Mouse (Mus musculus) ovary, postnatal 36 days (tissue): ENCODE results near the gene Chd5.

ENCODE experiments used
- DNase-seq: peaks from one replicate; pipeline ENCODE4 v3.0.0; 2022; ENCODE audit warnings: low spot score, mixed read lengths

Gene Chd5

GRCm38 (mm10) chr4:152355672-152356071, 17.2 kb downstream of the Chd5 start:
- no peak for DNase-seq

DNA sequence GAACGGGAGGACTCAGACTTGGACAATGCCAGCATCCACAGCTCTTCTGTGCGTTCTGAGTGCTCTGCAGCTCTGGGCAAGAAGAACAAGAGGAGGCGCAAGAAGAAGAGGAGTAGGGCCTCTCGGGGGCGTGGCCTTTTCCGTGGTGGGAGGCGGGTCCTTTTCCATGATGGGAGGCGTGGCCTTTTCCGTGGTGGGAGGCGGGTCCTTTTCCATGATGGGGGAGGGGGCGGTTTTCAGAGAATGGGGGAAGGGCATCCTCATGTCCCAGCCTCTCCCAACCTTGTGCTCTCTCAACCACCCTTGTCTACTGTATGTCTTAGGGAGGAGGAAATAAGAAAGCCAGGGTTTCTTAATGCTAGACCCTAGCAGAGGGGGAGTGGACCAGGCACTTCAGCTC, 21.2 kb downstream of the Chd5 start:
- no peak for DNase-seq

DNA sequence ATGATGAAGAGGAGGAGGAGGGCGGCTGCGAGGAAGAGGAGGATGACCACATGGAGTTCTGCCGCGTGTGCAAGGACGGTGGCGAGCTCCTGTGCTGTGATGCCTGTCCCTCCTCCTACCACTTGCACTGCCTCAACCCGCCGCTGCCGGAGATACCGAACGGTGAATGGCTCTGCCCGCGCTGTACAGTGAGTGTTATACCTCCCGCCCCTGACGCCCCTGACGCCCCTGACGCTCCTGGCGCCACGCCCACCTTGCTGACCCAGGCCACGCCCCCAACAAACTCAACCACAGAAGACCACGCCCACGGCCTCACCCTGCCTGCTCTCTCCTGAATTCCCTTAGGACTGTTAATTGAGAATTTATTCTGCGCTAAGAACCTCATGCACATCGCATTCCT, 22.4 kb downstream of the Chd5 start:
- DNase-seq, result peak; percentile 21

DNA sequence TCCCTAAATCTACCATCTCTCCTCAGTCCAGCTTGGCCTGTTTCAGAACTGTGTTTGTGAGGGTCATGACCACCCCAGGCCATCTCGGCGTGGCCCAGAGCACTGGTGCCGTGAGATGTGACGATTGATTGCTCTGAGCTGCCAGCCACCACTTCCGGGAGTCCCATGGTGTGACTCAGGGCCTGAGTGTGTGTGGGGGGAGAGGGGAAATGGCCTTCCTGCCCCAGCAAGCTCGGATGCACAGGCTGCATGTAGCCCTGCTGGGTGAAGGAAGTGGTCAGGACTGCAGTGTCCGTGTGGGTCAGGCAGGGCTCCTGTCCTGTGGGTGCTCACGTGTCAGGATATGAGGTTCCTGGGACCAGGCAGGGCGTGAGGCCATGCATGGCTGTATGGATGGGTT, 23.7 kb downstream of the Chd5 start:
- DNase-seq, result no peak

- DNase-seq, result no peak
Measured at GRCm38 (mm10) chr4:152365228-152365627, 26.8 kb downstream of the Chd5 start.

DNA sequence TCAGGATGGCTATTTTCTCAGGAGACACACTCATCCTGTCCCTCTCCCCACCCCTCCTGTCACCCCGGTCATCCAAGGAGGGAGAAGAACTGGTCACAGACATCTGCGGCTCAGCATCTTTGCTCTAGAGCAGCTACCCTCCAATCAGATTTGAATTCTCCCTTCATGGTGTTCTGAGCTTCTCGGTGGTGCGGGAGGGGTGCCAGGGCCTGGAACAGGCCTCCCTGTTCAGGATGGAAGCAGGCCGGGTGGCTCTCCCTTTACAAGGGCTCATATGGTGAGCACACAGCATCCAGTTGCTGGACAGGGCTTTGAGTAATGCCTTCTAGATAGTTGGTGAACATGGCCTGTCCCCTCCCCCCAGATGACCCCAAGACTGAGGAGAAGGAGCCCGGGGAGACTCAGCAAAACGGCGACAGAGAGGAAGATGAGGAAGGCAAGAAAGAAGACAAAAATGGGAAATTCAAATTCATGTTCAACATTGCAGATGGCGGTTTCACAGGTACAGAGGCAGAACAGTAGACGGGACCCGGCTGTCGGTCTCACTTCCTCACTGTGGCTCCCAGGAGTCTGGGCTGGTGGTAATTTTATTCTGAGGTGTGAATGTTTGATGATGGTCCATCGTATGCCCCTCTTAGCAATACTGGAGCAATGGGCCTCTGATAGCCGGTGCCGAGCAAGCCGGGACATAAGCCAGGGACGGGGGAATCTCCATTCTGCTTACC, 44.2 kb downstream of the Chd5 start:
- DNase-seq, result no peak

DNA sequence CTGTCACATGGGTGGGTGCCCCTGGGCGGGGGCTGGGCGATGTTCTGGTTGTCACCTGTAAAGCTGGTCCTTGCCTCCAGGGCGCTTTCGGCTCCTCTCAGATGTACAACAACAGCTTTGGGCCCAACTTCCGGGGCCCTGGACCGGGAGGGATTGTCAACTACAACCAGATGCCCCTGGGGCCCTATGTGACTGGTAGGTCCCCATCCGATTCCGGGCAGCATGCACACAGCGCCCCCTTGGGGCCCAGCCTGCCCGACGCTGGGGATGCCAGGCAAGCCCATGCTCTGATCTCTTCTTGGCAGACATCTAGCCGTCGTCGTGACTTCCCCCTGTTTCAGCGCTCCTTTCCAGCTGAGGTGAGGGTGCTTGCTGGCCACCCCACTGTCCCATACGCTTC, 47.2 kb downstream of the Chd5 start:
- peak; percentile 8 for DNase-seq

DNA sequence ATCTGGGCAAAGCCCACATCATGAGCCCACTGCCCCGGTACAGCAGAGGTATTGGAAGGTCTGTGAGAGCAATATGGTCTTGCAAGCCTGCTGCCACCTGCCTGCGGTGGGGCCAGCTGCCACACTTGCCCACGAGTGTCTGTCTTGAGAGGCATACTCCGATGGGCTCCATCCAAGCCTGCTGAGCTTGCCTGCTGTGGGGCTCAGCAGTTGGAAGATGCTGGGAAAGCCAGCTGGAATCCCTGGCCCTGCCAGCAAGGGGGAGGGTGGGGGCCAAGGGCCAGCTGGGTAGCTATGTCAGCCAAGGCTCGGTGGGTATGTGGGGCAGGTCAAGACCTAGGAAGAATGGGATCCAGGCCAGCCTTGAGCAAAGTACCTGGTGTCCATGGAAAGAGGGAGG, 53.7 kb downstream of the Chd5 start:
- DNase-seq, result no peak

GRCm38 (mm10) chr4:152392627-152393026, 54.2 kb downstream of the Chd5 start:
- DNase-seq, result no peak

DNA sequence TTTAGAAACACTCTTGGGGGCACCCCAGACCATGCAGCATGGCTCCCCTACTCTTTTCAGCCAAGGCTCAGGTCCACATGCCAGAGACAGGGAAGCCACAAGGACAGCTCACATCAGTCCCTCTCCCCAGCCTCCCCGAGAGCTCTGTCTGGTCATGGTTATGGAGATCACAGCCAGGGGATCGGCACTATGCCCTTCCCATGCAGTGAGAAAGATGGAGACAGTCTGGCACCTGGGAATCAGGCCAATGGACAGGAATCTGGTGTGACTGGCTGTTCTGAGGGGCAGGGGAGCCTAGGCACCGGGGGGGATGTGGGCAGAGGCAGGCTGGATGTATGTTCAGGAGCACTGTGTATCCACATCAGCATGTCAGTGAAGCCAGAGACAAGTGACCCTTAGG, 60.5 kb downstream of the Chd5 start:
- DNase-seq, result no peak

- DNase-seq, result no peak
Measured at GRCm38 (mm10) chr4:152405143-152405542, 66.7 kb downstream of the Chd5 start.

GRCm38 (mm10) chr4:152405671-152406201, 67.3 kb downstream of the Chd5 start:
- DNase-seq, result no peak

DNA sequence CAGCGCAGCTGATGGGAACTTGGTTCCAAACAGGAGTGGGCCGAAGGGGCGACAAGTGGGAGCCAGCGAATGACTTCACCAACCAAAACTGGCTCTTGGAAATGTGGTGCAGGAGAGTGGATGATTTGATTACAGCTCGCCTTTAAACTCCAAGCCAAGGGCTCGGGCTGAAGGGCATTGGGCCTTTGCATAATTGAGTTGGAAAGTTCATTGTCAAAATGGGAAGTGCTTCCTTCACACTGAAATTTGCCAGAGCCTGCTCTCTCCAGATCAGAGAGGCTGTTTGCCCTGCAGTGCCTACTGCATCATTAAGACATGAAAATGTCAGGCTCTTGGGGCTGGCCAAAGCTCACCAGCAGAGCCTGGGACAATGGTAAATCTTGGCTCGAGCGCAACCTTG, 68.1 kb downstream of the Chd5 start:
- no peak for DNase-seq

GRCm38 (mm10) chr4:152410961-152411360, 72.5 kb downstream of the Chd5 start:
- DNase-seq, result no peak

GRCm38 (mm10) chr4:152412524-152413080, 74.2 kb downstream of the Chd5 start:
- no peak for DNase-seq

DNA sequence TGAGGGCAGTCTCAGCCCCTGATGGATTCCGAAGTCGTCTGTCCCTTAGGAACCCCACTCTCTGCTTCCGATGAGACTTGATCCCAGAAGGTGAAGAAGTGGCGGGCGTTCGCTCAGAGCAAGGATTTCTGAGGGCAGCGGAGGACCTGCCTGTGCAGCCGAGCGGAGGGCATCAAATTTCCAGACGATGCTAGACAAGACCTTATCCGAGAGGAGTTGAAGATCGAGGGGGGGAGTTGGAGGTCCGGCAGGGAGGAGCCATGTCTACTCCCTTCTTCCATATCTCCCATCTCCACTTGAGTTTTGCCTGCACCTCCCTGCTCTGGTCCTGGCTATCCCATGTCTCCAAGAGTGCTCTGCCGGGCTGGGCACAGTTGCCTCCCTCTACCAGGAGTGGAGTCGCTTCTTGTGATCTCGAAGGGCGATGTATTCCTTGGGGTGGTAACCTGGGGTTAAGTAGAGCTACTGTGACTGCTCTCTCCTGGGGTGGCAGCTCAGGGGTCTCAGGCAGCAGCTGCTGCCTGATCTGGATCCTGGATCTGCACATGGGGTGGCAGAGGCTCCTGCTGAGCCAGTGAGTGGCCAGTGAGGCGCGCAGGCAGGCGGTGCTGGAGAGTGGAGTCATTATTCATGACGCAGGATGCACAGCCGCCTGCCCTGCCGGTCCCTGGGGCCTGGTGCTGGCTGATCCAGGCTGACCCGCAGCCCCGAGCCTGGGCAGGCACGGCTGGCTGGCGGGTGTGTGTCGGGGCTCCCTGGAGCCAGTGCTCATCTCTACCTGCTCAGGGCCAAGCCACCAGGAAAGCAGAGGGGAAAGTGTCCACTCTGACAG, 80.0 kb downstream of the Chd5 start:
- no peak for DNase-seq

GRCm38 (mm10) chr4:152423576-152423975, 85.1 kb downstream of the Chd5 start:
- no peak for DNase-seq

DNA sequence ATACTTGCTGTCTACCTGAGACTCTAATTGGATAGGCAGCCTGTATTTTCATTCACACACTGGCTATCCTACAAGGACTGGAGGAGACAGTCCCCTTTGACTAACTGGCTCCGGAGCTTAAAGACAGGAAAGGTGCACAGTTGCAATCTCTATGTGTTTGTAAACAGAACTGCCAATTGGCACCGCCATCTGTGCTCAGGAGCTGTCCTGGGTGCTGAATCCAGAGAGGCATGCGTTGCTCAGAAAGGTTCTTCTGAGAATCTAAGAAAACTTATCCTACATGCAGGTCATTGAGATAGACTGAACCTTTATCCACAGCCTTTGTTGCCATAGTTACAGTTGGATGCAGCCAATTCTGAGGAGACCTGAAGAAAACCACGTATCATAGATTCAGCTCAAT, 85.9 kb downstream of the Chd5 start:
- peak; percentile 34 for DNase-seq

GRCm38 (mm10) chr4:152424922-152425321, 86.5 kb downstream of the Chd5 start:
- no peak for DNase-seq

- no peak for DNase-seq
Measured at GRCm38 (mm10) chr4:152428259-152428658, 89.8 kb downstream of the Chd5 start.

GRCm38 (mm10) chr4:152432308-152432707, 93.9 kb downstream of the Chd5 start:
- peak; percentile 24 for DNase-seq

- DNase-seq, result peak; percentile 82
Measured at GRCm38 (mm10) chr4:152434836-152435235, 96.4 kb downstream of the Chd5 start.

- DNase-seq, result peak; percentile 67
Measured at GRCm38 (mm10) chr4:152435255-152435654, 96.8 kb downstream of the Chd5 start.
